Mouse (Mus musculus) brain, embryonic 14.5 days (tissue): ENCODE results near the gene Cdk5r1.

Experiments
- CTCF ChIP-seq: fragments of 200-500 bp; IDR thresholded peaks from 2 replicates; pipeline ENCODE4 v1.5.1; 2012; ENCODE audit warnings: inconsistent platforms, mild to moderate bottlenecking, moderate library complexity, borderline replicate concordance; ENCODE audit not compliant: insufficient read depth, insufficient read length; ENCODE audit errors: extremely low read depth
- POLR2A ChIP-seq: fragments of 200-500 bp; IDR thresholded peaks from 2 replicates; pipeline ENCODE4 v1.6.1; 2012; ENCODE audit warnings: mild to moderate bottlenecking, inconsistent platforms, borderline replicate concordance; ENCODE audit not compliant: poor library complexity, insufficient read depth, insufficient read length, severe bottlenecking; ENCODE audit errors: extremely low read depth

DNA sequence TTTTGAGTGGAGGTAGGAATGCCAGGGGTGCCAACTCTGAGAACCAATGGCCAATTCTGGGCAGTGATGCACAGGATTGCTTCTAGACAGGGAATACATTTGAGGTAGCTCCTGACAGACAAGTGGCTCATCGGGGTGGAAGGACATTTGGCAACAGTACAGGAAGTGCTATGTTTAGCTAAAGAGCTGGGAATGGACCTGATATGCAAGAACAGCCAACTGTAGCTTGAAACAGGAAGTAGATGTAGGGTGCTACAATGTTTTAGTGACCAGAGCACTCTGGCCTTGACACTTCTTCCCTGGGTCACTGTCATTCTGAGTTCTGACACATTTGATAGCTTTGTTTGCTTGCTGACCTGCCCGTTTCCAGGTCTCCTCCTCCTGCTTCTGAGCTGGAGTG is 46.0 kb downstream of the Cdk5r1 start:
- no peak for TF ChIP-seq CTCF
- TF ChIP-seq POLR2A = no peak
